14 mouse cellular contexts compared by ENCODE assay signal in genomic region chr2:157328570-157328969, GRCm38 (mm10). TPM values are rescaled to one million over a fixed set of nuclear protein-coding genes. Genes with fewer than 3 reads are reported as not detected.
DNase-seq lines count a peak whose midpoint lies in the region; ATAC-seq and TF ChIP-seq lines count a peak whose summit lies in the region.
"Had no signal": no experiment of that assay in that cellular context is flagged by ENCODE, and none has a peak within 500 bp of the region (broad histone marks: within the 10 kb centered on the region; RNA-seq: fewer than 3 reads in every experiment).

No protein-coding gene starts in this region.

- no peak for ATAC-seq in stomach, embryonic 14.5 days (ENCODE audit: insufficient number of reproducible peaks, insufficient read depth, low FRiP score, low read depth)
- ATAC-seq in stomach, postnatal 0 days (ENCODE audit: low FRiP score, low TSS enrichment): no peak
- ATAC-seq in forebrain, embryonic 11.5 days (replicated peaks; ENCODE audit: low FRiP score): peak; percentile 91
- ATAC-seq in midbrain, embryonic 11.5 days (ENCODE audit: low FRiP score): peak; percentile 73
- ATAC-seq in erythroid progenitor cell, adult 5-6 weeks (replicated peaks; ENCODE audit: low FRiP score, poor library complexity, severe bottlenecking): no peak
- ATAC-seq in granulocyte monocyte progenitor cell, adult 5-6 weeks (replicated peaks; ENCODE audit: poor library complexity, severe bottlenecking): no peak
- ATAC-seq: intestine, postnatal 0 days had no signal

- no peak for TF ChIP-seq CTCF in stomach, postnatal 0 days (IDR thresholded peaks at IDR 0.05; ENCODE audit: low read depth)

- no peak for TF ChIP-seq EP300 in stomach, postnatal 0 days (optimal IDR thresholded peaks at IDR 0.05)

- no peaks in the 10 kb centered on the region for H3K27me3 ChIP-seq in stomach, embryonic 14.5 days (ENCODE audit: control insufficient read depth, insufficient read depth, low read length)
- H3K27me3 ChIP-seq in stomach, postnatal 0 days (ENCODE audit: control insufficient read depth, insufficient read depth, low read length): no peaks in the 10 kb centered on the region
- H3K27me3 ChIP-seq in forebrain, embryonic 11.5 days (ENCODE audit: control insufficient read depth, insufficient read depth, low read length): no peaks in the 10 kb centered on the region
- H3K27me3 ChIP-seq in midbrain, embryonic 11.5 days (ENCODE audit: control insufficient read depth, insufficient read depth, low read length): no peaks in the 10 kb centered on the region
- H3K27me3 ChIP-seq: embryonic facial prominence, embryonic 13.5 days; liver, embryonic 13.5 days had no signal

- H3K4me2 ChIP-seq in stomach, embryonic 14.5 days (replicated peaks; ENCODE audit: low read depth, low read length): no peak overlapping the region
- no peak overlapping the region for H3K4me2 ChIP-seq in stomach, postnatal 0 days (replicated peaks; ENCODE audit: low read depth)
- no peak overlapping the region for H3K4me2 ChIP-seq in forebrain, embryonic 11.5 days (ENCODE audit: low read depth, low read length, severe bottlenecking)
- no peak overlapping the region for H3K4me2 ChIP-seq in midbrain, embryonic 11.5 days
- H3K4me2 ChIP-seq: embryonic facial prominence, embryonic 13.5 days; liver, embryonic 13.5 days had no signal

- no peak overlapping the region for H3K9ac ChIP-seq in stomach, embryonic 14.5 days (replicated peaks; ENCODE audit: low read depth, low read length)
- no peak overlapping the region for H3K9ac ChIP-seq in stomach, postnatal 0 days (ENCODE audit: low read length)
- peak overlapping the region; percentile 45; the same call in 1 of the 2 replicates for H3K9ac ChIP-seq in forebrain, embryonic 11.5 days (ENCODE audit: low read length)
- peak overlapping the region; percentile 14 for H3K9ac ChIP-seq in midbrain, embryonic 11.5 days (ENCODE audit: low read length)
- H3K9ac ChIP-seq: embryonic facial prominence, embryonic 13.5 days; liver, embryonic 13.5 days had no signal

- DNase-seq in stomach, postnatal 0 days (ENCODE audit: low spot score): no peak
- DNase-seq in forebrain, embryonic 11.5 days (ENCODE audit: low spot score): peak; percentile 88
- DNase-seq in midbrain, embryonic 11.5 days (ENCODE audit: low spot score, missing footprints): peak; percentile 93
- DNase-seq in adrenal gland, adult 8-10 months: no peak
- DNase-seq in kidney, adult 9 months: no peak
- DNase-seq: gastrocnemius, postnatal 36 days; layer of hippocampus, adult 9-11 months; liver, embryonic 13.5 days had no signal

- H3K4me3 ChIP-seq in stomach, embryonic 14.5 days (ENCODE audit: low read depth, low read length): no peak overlapping the region
- no peak overlapping the region for H3K4me3 ChIP-seq in stomach, postnatal 0 days (ENCODE audit: low read depth, low read length)
- H3K4me3 ChIP-seq in forebrain, embryonic 11.5 days (ENCODE audit: low read depth, low read length): no peak overlapping the region
- H3K4me3 ChIP-seq in midbrain, embryonic 11.5 days (ENCODE audit: low read depth, low read length): no peak overlapping the region
- H3K4me3 ChIP-seq: embryonic facial prominence, embryonic 13.5 days; liver, embryonic 13.5 days; megakaryocyte, embryonic 14.5 days had no signal

- peaks cover 34% of the 10 kb centered on the region for H3K36me3 ChIP-seq in stomach, embryonic 14.5 days (ENCODE audit: control insufficient read depth, insufficient read depth, low read length)
- peaks cover 12% of the 10 kb centered on the region; the same call in 1 of the 2 replicates for H3K36me3 ChIP-seq in stomach, postnatal 0 days (ENCODE audit: control insufficient read depth, insufficient read depth, low read length)
- no peaks in the 10 kb centered on the region; the same call in 1 of the 2 replicates for H3K36me3 ChIP-seq in forebrain, embryonic 11.5 days (ENCODE audit: control insufficient read depth, insufficient read depth, low read length)
- H3K36me3 ChIP-seq in midbrain, embryonic 11.5 days (ENCODE audit: control insufficient read depth, insufficient read depth, low read length): peaks cover 3% of the 10 kb centered on the region

- WGBS in stomach, embryonic 14.5 days: 43% methylated on average over 11 of the region's 11 CpGs
- WGBS in stomach, postnatal 0 days: 45% methylated on average over 11 of the region's 11 CpGs
- WGBS in forebrain, embryonic 11.5 days: 8% methylated on average over 11 of the region's 11 CpGs
- 5% methylated on average over 11 of the region's 11 CpGs for WGBS in midbrain, embryonic 11.5 days

- no peaks in the 10 kb centered on the region for H3K9me3 ChIP-seq in stomach, embryonic 14.5 days (ENCODE audit: control insufficient read depth, low read depth, low read length)
- H3K9me3 ChIP-seq in stomach, postnatal 0 days (ENCODE audit: control insufficient read depth, low read length): no peaks in the 10 kb centered on the region
- no peaks in the 10 kb centered on the region for H3K9me3 ChIP-seq in forebrain, embryonic 11.5 days (ENCODE audit: control insufficient read depth, low read length)
- H3K9me3 ChIP-seq in midbrain, embryonic 11.5 days (ENCODE audit: control insufficient read depth, low read length): no peaks in the 10 kb centered on the region
- H3K9me3 ChIP-seq: embryonic facial prominence, embryonic 13.5 days; liver, embryonic 13.5 days; megakaryocyte, embryonic 14.5 days had no signal

- no peaks in the 10 kb centered on the region for H3K4me1 ChIP-seq in stomach, embryonic 14.5 days (ENCODE audit: control insufficient read depth, insufficient read depth, low read length)
- no peaks in the 10 kb centered on the region for H3K4me1 ChIP-seq in stomach, postnatal 0 days (replicated peaks; ENCODE audit: control insufficient read depth, insufficient read depth)
- H3K4me1 ChIP-seq in forebrain, embryonic 11.5 days (replicated peaks; ENCODE audit: control insufficient read depth, insufficient read depth, low read length): peaks cover 23% of the 10 kb centered on the region
- peaks cover 20% of the 10 kb centered on the region for H3K4me1 ChIP-seq in midbrain, embryonic 11.5 days (ENCODE audit: control insufficient read depth, insufficient read depth, low read length)
- H3K4me1 ChIP-seq: liver, embryonic 13.5 days had no signal

- H3K27ac ChIP-seq in stomach, embryonic 14.5 days (ENCODE audit: low read length): peak overlapping the region; percentile 6; the same call in 1 of the 2 replicates
- no peak overlapping the region for H3K27ac ChIP-seq in stomach, postnatal 0 days (replicated peaks)
- H3K27ac ChIP-seq in forebrain, embryonic 11.5 days (ENCODE audit: low read depth, low read length): peak overlapping the region; percentile 89
- peak overlapping the region; percentile 67 for H3K27ac ChIP-seq in midbrain, embryonic 11.5 days (ENCODE audit: low read depth, low read length)
- H3K27ac ChIP-seq: embryonic facial prominence, embryonic 13.5 days; liver, embryonic 13.5 days had no signal

RNA-seq across cellular contexts. Expression of gene Ghrh, which starts 18.7 kb away (rescaled TPM):
- not detected in 2 replicates for polyA plus RNA-seq in stomach, embryonic 14.5 days (2014; fragmentation: Nextera tagmentation; extraction: Ambion mirVana)
- 0.49 and 0.51 TPM in 2 replicates for polyA plus RNA-seq in stomach, postnatal 0 days (2015; fragmentation: Nextera tagmentation; extraction: Ambion mirVana)
- polyA plus RNA-seq in forebrain, embryonic 11.5 days (2014; fragmentation: Nextera tagmentation; extraction: Ambion mirVana): 0.83 and 1.5 TPM in 2 replicates
- polyA plus RNA-seq in midbrain, embryonic 11.5 days (2014; fragmentation: Nextera tagmentation; extraction: Ambion mirVana): 0.48 and 1.6 TPM in 2 replicates
- not detected for total RNA-seq in adrenal gland, adult 8-10 months (2022)
- not detected in 2 replicates for total RNA-seq in erythroid progenitor cell, adult 5-6 weeks (2015; ENCODE audit: low replicate concordance)
- not detected in 2 replicates for total RNA-seq in erythroid progenitor cell, adult 5-6 weeks (2017; ENCODE audit: low replicate concordance)
- total RNA-seq in granulocyte monocyte progenitor cell, adult 5-6 weeks (2014; fragmentation: Nextera tagmentation): not detected in 2 replicates
- not detected in 2 replicates for total RNA-seq in granulocyte monocyte progenitor cell, adult 5-6 weeks (2017)
- total RNA-seq: gastrocnemius, postnatal 36 days had no signal
- polyA plus RNA-seq: liver, embryonic 13.5 days had no signal

RNA-seq across cellular contexts. Expression of gene Manbal, which starts 38.8 kb away (rescaled TPM):
- polyA plus RNA-seq in stomach, embryonic 14.5 days (2014; fragmentation: Nextera tagmentation; extraction: Ambion mirVana): 47.3 and 49.2 TPM in 2 replicates
- 68.8 and 68.9 TPM in 2 replicates for polyA plus RNA-seq in stomach, postnatal 0 days (2015; fragmentation: Nextera tagmentation; extraction: Ambion mirVana)
- polyA plus RNA-seq in forebrain, embryonic 11.5 days (2014; fragmentation: Nextera tagmentation; extraction: Ambion mirVana): 31.0 and 34.8 TPM in 2 replicates
- polyA plus RNA-seq in midbrain, embryonic 11.5 days (2014; fragmentation: Nextera tagmentation; extraction: Ambion mirVana): 34.7 and 35.9 TPM in 2 replicates
- total RNA-seq in adrenal gland, adult 8-10 months (2022): 10 to 100 TPM; 36.3 to 40.3 (median 36.5) TPM
- 15.9 and 26.0 TPM in 2 replicates for total RNA-seq in erythroid progenitor cell, adult 5-6 weeks (2015; ENCODE audit: low replicate concordance)
- total RNA-seq in erythroid progenitor cell, adult 5-6 weeks (2017; ENCODE audit: low replicate concordance): 3.3 and 9.4 TPM in 2 replicates
- total RNA-seq in granulocyte monocyte progenitor cell, adult 5-6 weeks (2014; fragmentation: Nextera tagmentation): 21.7 and 29.6 TPM in 2 replicates
- total RNA-seq in granulocyte monocyte progenitor cell, adult 5-6 weeks (2017): 6.9 and 7.1 TPM in 2 replicates

RNA-seq across cellular contexts. Expression of gene Mroh8, which starts 49.2 kb away (rescaled TPM):
- polyA plus RNA-seq in stomach, embryonic 14.5 days (2014; fragmentation: Nextera tagmentation; extraction: Ambion mirVana): 0.45 and 0.85 TPM in 2 replicates
- polyA plus RNA-seq in stomach, postnatal 0 days (2015; fragmentation: Nextera tagmentation; extraction: Ambion mirVana): 0.17 and 0.22 TPM in 2 replicates
- 0.48 and 1.1 TPM in 2 replicates for polyA plus RNA-seq in forebrain, embryonic 11.5 days (2014; fragmentation: Nextera tagmentation; extraction: Ambion mirVana)
- polyA plus RNA-seq in midbrain, embryonic 11.5 days (2014; fragmentation: Nextera tagmentation; extraction: Ambion mirVana): 0.43 and 0.68 TPM in 2 replicates
- total RNA-seq in adrenal gland, adult 8-10 months (2022): under 1 TPM; 0.17 to 0.89 (median 0.31) TPM
- not detected in 2 replicates for total RNA-seq in erythroid progenitor cell, adult 5-6 weeks (2015; ENCODE audit: low replicate concordance)
- total RNA-seq in erythroid progenitor cell, adult 5-6 weeks (2017; ENCODE audit: low replicate concordance): not detected in 2 replicates
- 0.19 and 0.23 TPM in 2 replicates for total RNA-seq in granulocyte monocyte progenitor cell, adult 5-6 weeks (2014; fragmentation: Nextera tagmentation)
- 0.09 and 0.36 TPM in 2 replicates for total RNA-seq in granulocyte monocyte progenitor cell, adult 5-6 weeks (2017)

RNA-seq across cellular contexts. Expression of gene Rpn2, which starts 49.8 kb away (rescaled TPM):
- polyA plus RNA-seq in stomach, embryonic 14.5 days (2014; fragmentation: Nextera tagmentation; extraction: Ambion mirVana): 301 and 324 TPM in 2 replicates
- polyA plus RNA-seq in stomach, postnatal 0 days (2015; fragmentation: Nextera tagmentation; extraction: Ambion mirVana): 178 and 192 TPM in 2 replicates
- 272 and 277 TPM in 2 replicates for polyA plus RNA-seq in forebrain, embryonic 11.5 days (2014; fragmentation: Nextera tagmentation; extraction: Ambion mirVana)
- polyA plus RNA-seq in midbrain, embryonic 11.5 days (2014; fragmentation: Nextera tagmentation; extraction: Ambion mirVana): 234 and 237 TPM in 2 replicates
- 100 to 1,000 TPM; 315 to 330 (median 326) TPM for total RNA-seq in adrenal gland, adult 8-10 months (2022)
- total RNA-seq in erythroid progenitor cell, adult 5-6 weeks (2015; ENCODE audit: low replicate concordance): 59.5 and 64.5 TPM in 2 replicates
- 56.5 and 70.4 TPM in 2 replicates for total RNA-seq in erythroid progenitor cell, adult 5-6 weeks (2017; ENCODE audit: low replicate concordance)
- total RNA-seq in granulocyte monocyte progenitor cell, adult 5-6 weeks (2014; fragmentation: Nextera tagmentation): 313 and 340 TPM in 2 replicates
- total RNA-seq in granulocyte monocyte progenitor cell, adult 5-6 weeks (2017): 342 and 366 TPM in 2 replicates

Comparison
In these comparisons a context has a peak if more than half of its experiments do, and no peak if none do; other contexts are left out.
1. ATAC-seq: peak in forebrain, embryonic 11.5 days (single experiment) and midbrain, embryonic 11.5 days (single experiment); none in stomach, embryonic 14.5 days (single experiment), stomach, postnatal 0 days (single experiment), erythroid progenitor cell, adult 5-6 weeks (single experiment) and granulocyte monocyte progenitor cell, adult 5-6 weeks (single experiment).
2. H3K9ac ChIP-seq: peak in forebrain, embryonic 11.5 days (single experiment) and midbrain, embryonic 11.5 days (single experiment); none in stomach, embryonic 14.5 days (single experiment) and stomach, postnatal 0 days (single experiment).
3. DNase-seq: peak in forebrain, embryonic 11.5 days (single experiment) and midbrain, embryonic 11.5 days (single experiment); none in stomach, postnatal 0 days (single experiment), adrenal gland, adult 8-10 months (single experiment) and kidney, adult 9 months (single experiment).